Mouse (Mus musculus) embryonic facial prominence, embryonic 14.5 days (tissue): ENCODE results near the gene Ces1b. TPM values are rescaled to one million over a fixed set of nuclear protein-coding genes. Genes with fewer than 3 reads are reported as not detected.

Experiments
- ATAC-seq: fragments of 200-750 bp; cut with Nextera tagmentation; 2 replicates; pipeline ENCODE4 v1.8.0; 2017; ENCODE audit warnings: low read depth, moderate number of reproducible peaks, moderate TSS enrichment
- DNase-seq: peaks from one replicate; pipeline ENCODE4 v3.0.0-alpha.2; 2015; ENCODE audit warnings: low spot score
- H3K27ac ChIP-seq: fragments of 300-500 bp; sonication (generic); replicated peaks from 2 replicates; pipeline ENCODE4 v1.5.1; 2014; ENCODE audit warnings: low read depth, mild to moderate bottlenecking, low read length, moderate library complexity
- H3K27me3 ChIP-seq: fragments of 300-500 bp; sonication (generic); replicated peaks from 2 replicates; pipeline ENCODE4 v1.6.1; 2014; ENCODE audit warnings: low read length; ENCODE audit not compliant: control insufficient read depth, insufficient read depth
- H3K36me3 ChIP-seq: fragments of 300-500 bp; sonication (generic); 2 replicates; pipeline ENCODE4 v1.6.1; 2014; ENCODE audit warnings: low read length, mixed read lengths; ENCODE audit not compliant: control insufficient read depth, insufficient read depth
- H3K4me1 ChIP-seq: fragments of 300-500 bp; sonication (generic); 2 replicates; pipeline ENCODE4 v1.6.1; 2014; ENCODE audit warnings: antibody characterized with exemption, low read length; ENCODE audit not compliant: control insufficient read depth, insufficient read depth
- H3K4me2 ChIP-seq: fragments of 300-500 bp; sonication (generic); 2 replicates; pipeline ENCODE4 v1.6.1; 2014; ENCODE audit warnings: low read depth, mild to moderate bottlenecking, low read length, moderate library complexity, mixed read lengths
- H3K4me3 ChIP-seq: fragments of 300-500 bp; sonication (generic); 2 replicates; pipeline ENCODE4 v1.5.1; 2014; ENCODE audit warnings: low read depth, mild to moderate bottlenecking, low read length
- H3K9ac ChIP-seq: fragments of 300-500 bp; sonication (generic); 2 replicates; pipeline ENCODE4 v1.6.1; 2014; ENCODE audit warnings: low read depth, mild to moderate bottlenecking, low read length, moderate library complexity, mixed read lengths
- H3K9me3 ChIP-seq: fragments of 300-500 bp; sonication (generic); 2 replicates; pipeline ENCODE4 v1.6.1; 2016; ENCODE audit warnings: low read length; ENCODE audit not compliant: control insufficient read depth
- WGBS: fragments of 180-500 bp; shearing (Covaris S2); extraction: QIAGEN DNeasy Blood & Tissue Kit; methylation state at CpG from one replicate; pipeline ENCODE4 v1.1.7; 2014; 5-methylcytosine and 5-hydroxymethylcytosine counted together
- polyA plus RNA-seq: library from polyadenylated mRNA; unstranded; fragments of >200 nt; fragmentation: Nextera tagmentation; extraction: Ambion mirVana; gene quantifications from 2 replicates; pipeline ENCODE4 v1.2.1, GENCODE M21; 2014

Ces1b gene
- polyA plus RNA-seq, result 0.36 TPM in 1 of 2 replicates, not detected in the other

GRCm38 (mm10) chr8:93079887-93080286 is at the start of gene Ces1b:
Gene Ces1b (minus strand): TSS chr8:93080017.
- Histone ChIP-seq H3K27ac (no peak within 1 kb of the TSS), H3K4me1 (no peaks in the 10 kb centered on the region), H3K9ac (no peak within 1 kb of the TSS), H3K36me3 (no peaks in the 10 kb centered on the region), H3K4me3 (no peak within 1 kb of the TSS), H3K27me3 (no peaks in the 10 kb centered on the region), H3K4me2 (no peak within 1 kb of the TSS), H3K9me3 (no peaks in the 10 kb centered on the region)
- ATAC-seq (no peak), DNase-seq (no peak)
- 58% methylated on average over 2 of the region's 2 CpGs for WGBS

- H3K4me2 ChIP-seq, result no peak overlapping the region
- 92% methylated on average over 2 of the region's 2 CpGs for WGBS
These were observed 46.7 kb upstream of the Ces1b start for GRCm38 (mm10) chr8:93126476-93126875.

DNA sequence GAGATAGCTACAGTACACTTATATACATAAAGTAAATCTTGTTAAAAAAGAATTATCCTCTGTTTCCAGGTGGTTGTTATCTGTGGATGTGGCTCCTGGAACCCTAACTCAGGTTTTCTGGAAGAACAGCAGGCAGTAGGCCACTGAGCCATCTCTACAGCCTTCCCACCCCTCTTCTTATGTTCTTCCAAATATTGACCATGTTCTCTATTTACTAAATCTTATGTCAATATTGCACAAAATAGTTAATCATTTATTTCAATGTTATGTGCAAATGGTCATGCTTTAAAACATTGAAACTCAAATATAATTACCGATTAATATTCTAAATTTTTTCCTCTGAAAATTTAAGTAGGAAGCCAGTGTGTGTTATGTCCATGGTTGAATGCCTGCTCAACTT is 42.2 kb upstream of the Ces1b start:
- Histone ChIP-seq H3K27me3 (no peaks in the 10 kb centered on the region), H3K9ac (no peak overlapping the region), H3K4me3 (no peak overlapping the region), H3K4me2 (no peak overlapping the region), H3K4me1 (no peaks in the 10 kb centered on the region), H3K27ac (no peak overlapping the region), H3K36me3 (no peaks in the 10 kb centered on the region), H3K9me3 (no peaks in the 10 kb centered on the region)
- DNase-seq, result no peak
- ATAC-seq, result no peak
- 82% methylated on average over 1 of the region's 1 CpGs for WGBS

More at GRCm38 (mm10) chr8:93126476-93126875, 46.7 kb upstream of the Ces1b start:
- DNase-seq (no peak), ATAC-seq (no peak)
- Histone ChIP-seq H3K36me3 (no peaks in the 10 kb centered on the region), H3K9ac (no peak overlapping the region), H3K27me3 (no peaks in the 10 kb centered on the region), H3K9me3 (no peaks in the 10 kb centered on the region), H3K4me3 (no peak overlapping the region), H3K4me1 (no peaks in the 10 kb centered on the region), H3K27ac (no peak overlapping the region)

GRCm38 (mm10) chr8:93095376-93095775 is 15.6 kb upstream of the Ces1b start:
- H3K4me1 ChIP-seq, result no peaks in the 10 kb centered on the region
- ATAC-seq (0 out of 2 replicates have a peak, but pooled peaks have one; percentile 50), DNase-seq (peak; percentile 61)
- no peak overlapping the region for H3K4me2 ChIP-seq
- no peaks in the 10 kb centered on the region for H3K27me3 ChIP-seq
- H3K9me3 ChIP-seq, result no peaks in the 10 kb centered on the region
- no peak overlapping the region for H3K27ac ChIP-seq
- no peak overlapping the region for H3K9ac ChIP-seq
- no peak overlapping the region for H3K4me3 ChIP-seq
- H3K36me3 ChIP-seq, result no peaks in the 10 kb centered on the region

- H3K9me3 ChIP-seq, result no peaks in the 10 kb centered on the region
- H3K4me2 ChIP-seq, result no peak overlapping the region
- peaks cover 4% of the 10 kb centered on the region; the same call in 1 of the 2 replicates for H3K4me1 ChIP-seq
- H3K27me3 ChIP-seq, result no peaks in the 10 kb centered on the region
- H3K27ac ChIP-seq, result no peak overlapping the region
- H3K9ac ChIP-seq, result no peak overlapping the region
- ATAC-seq (no peak), DNase-seq (no peak)
- WGBS, result 54% methylated on average over 1 of the region's 1 CpGs
- H3K4me3 ChIP-seq, result no peak overlapping the region
- H3K36me3 ChIP-seq, result no peaks in the 10 kb centered on the region
These were observed 11.5 kb upstream of the Ces1b start for GRCm38 (mm10) chr8:93091324-93091723.

DNA sequence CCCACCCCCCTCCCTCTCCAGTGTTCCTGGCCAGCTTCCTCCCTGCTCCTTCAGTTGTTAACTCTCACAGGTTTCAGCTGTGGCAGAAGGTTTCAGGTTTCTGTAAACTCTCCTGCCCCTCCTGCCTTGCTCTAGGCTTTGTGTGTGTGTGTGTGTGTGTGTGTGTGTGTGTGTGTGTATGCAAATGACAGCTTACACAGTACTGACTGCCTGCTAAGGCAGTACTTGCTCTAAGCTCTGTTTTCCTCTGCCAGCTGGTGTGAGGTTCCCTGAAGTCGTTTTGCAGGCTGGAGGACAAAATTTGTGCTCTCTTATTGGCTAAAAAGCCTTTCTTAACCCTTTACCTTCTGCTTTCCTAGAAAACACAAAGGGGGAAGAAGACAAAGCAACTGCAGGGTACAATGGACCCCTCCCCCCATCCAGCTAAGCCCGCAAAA is 8.9 kb upstream of the Ces1b start:
- ATAC-seq (peak; percentile 97), DNase-seq (peak; percentile 87)
- H3K4me2 ChIP-seq, result peak overlapping the region; percentile 36
- H3K9ac ChIP-seq, result no peak overlapping the region
- H3K36me3 ChIP-seq, result no peaks in the 10 kb centered on the region
- H3K4me1 ChIP-seq, result peaks cover 4% of the 10 kb centered on the region; the same call in 1 of the 2 replicates
- 2% methylated on average over 2 of the region's 2 CpGs for WGBS
- H3K27me3 ChIP-seq, result no peaks in the 10 kb centered on the region
- H3K4me3 ChIP-seq, result no peak overlapping the region
- H3K9me3 ChIP-seq, result no peaks in the 10 kb centered on the region
- H3K27ac ChIP-seq, result 0 out of 2 replicates have a peak overlapping the region, but pooled peaks have one; percentile 44

- no peak overlapping the region; the same call in 1 of the 2 replicates for H3K27ac ChIP-seq
- H3K36me3 ChIP-seq, result no peaks in the 10 kb centered on the region
- peaks cover 4% of the 10 kb centered on the region; the same call in 1 of the 2 replicates for H3K4me1 ChIP-seq
- WGBS, result 24% methylated on average over 7 of the region's 7 CpGs
- ATAC-seq (peak; percentile 44; the same call in 1 of the 2 replicates), DNase-seq (no peak)
- H3K27me3 ChIP-seq, result no peaks in the 10 kb centered on the region
- H3K9ac ChIP-seq, result peak overlapping the region; percentile 34; the same call in 1 of the 2 replicates
- H3K4me3 ChIP-seq, result no peak overlapping the region
- H3K9me3 ChIP-seq, result no peaks in the 10 kb centered on the region
- peak overlapping the region; percentile 36 for H3K4me2 ChIP-seq
These were observed 8.4 kb upstream of the Ces1b start for GRCm38 (mm10) chr8:93088193-93088592.

DNA sequence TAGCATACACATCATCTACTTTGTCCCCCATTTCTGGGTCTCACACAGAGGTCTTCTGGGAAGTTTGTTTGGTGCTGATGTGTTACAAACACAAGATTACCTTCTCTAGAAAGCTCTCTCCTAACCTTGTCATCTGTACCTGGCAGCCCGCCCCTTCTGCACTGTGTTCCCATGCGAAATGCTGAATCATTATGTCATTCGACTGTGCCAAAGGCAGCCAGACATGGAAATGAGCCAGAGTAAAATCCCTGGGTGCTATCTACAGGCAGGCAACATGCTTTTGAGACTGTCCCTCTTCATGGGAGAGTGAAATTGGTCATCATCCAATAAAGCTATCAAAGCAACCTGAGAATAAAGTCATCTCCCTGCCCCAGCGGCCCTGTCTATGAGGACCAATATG is 4.6 kb downstream of the Ces1b start:
- WGBS, result 89% methylated on average over 4 of the region's 4 CpGs
- Histone ChIP-seq H3K4me2 (no peak overlapping the region), H3K9ac (no peak overlapping the region), H3K9me3 (no peaks in the 10 kb centered on the region), H3K36me3 (no peaks in the 10 kb centered on the region), H3K27ac (no peak overlapping the region), H3K27me3 (no peaks in the 10 kb centered on the region), H3K4me3 (no peak overlapping the region), H3K4me1 (no peaks in the 10 kb centered on the region)
- ATAC-seq, result no peak
- DNase-seq, result no peak

- no peaks in the 10 kb centered on the region for H3K4me1 ChIP-seq
- H3K27me3 ChIP-seq, result no peaks in the 10 kb centered on the region
- ATAC-seq (no peak), DNase-seq (no peak)
- H3K9ac ChIP-seq, result no peak overlapping the region
- H3K36me3 ChIP-seq, result no peaks in the 10 kb centered on the region
- H3K4me2 ChIP-seq, result no peak overlapping the region
- H3K27ac ChIP-seq, result no peak overlapping the region
- no peak overlapping the region for H3K4me3 ChIP-seq
- WGBS, result 74% methylated on average over 3 of the region's 3 CpGs
- H3K9me3 ChIP-seq, result no peaks in the 10 kb centered on the region
These were observed 16.2 kb downstream of the Ces1b start for GRCm38 (mm10) chr8:93063416-93064117.
